Mouse (Mus musculus): ENCODE results near the gene Casd1. TPM values are rescaled to one million over a fixed set of nuclear protein-coding genes. Genes with fewer than 3 reads are reported as not detected.
A peak's percentile ranks its signal among the peaks of the same experiment; 100 is the strongest.

The Casd1 gene
- total and polyA plus RNA-seq, 3 experiments, result 13.1 to 38.2 (median 30.4) TPM

DNA sequence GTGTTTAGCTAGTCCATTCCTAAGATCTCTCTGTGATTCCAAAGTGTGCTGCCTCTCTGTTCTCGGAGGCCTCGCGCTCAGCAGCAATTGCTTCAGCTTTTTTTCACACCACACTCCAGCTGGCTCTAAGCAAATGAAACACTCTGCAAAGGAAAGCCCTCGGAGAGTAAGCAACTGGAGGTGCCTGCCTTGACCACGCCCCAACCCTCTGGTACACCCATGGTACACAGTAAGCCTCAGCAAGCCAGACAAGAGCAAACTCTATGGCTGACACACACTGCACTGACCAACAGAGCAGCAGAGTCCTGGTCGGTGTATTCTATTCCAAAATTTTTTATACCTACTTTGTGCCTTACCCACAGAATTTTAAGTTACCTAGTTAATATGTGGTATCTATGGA, 17.2 kb upstream of the Casd1 start:
- dilution Hi-C loops (cut with MboI; ENCODE audit: extremely low pct_ligation_motif_present, extremely low pct_unique_long_range_greater_than_20kb, low sequenced_read_pairs), result no loop called here
- Histone ChIP-seq H3K27ac (ENCODE audit: insufficient read depth, low read depth) (no peak overlapping the region), H3K4me2 (ENCODE audit: insufficient read depth, low read depth, poor library complexity, severe bottlenecking) (peak overlapping the region; percentile 29; the same call in 1 of the 2 replicates), H3K9me3 (replicated peaks; ENCODE audit: low read length) (no peaks in the 10 kb centered on the region), H3K9ac (ENCODE audit: insufficient read depth, low read depth) (no peak overlapping the region), H3K79me2 (replicated peaks; ENCODE audit: control insufficient read depth, extremely low read depth, insufficient read depth, poor library complexity, severe bottlenecking) (no peaks in the 10 kb centered on the region), H3K4me1 (ENCODE audit: control insufficient read depth in 1 of 2, insufficient read depth in 2 of 2) (peaks cover 0 to 2% of the 10 kb centered on the region in 2 experiments; a peak in 1 of 4 replicates), H3K4me3 (replicated peaks in 1 of 3; ENCODE audit: low read depth in 2 of 3, low read length in 2 of 3, poor library complexity in 1 of 3) (no peak overlapping the region), H3K36me3 (replicated peaks in 1 of 2; ENCODE audit: control insufficient read depth in 1 of 2, insufficient read depth in 1 of 2, low read length in 1 of 2) (no peaks in the 10 kb centered on the region), H3K27me3 (replicated peaks) (no peaks in the 10 kb centered on the region)
- TF ChIP-seq PAX5 (IDR thresholded peaks at IDR 0.05; ENCODE audit: low read length), result no peak
- no peak for TF ChIP-seq SMC3 (IDR thresholded peaks at IDR 0.05; ENCODE audit: low read depth, low read length)
- TF ChIP-seq ELF1 (IDR thresholded peaks at IDR 0.05; ENCODE audit: low read depth, low read length), result no peak
- no peak for TF ChIP-seq ZKSCAN1 (IDR thresholded peaks at IDR 0.05; ENCODE audit: borderline replicate concordance, low read depth, low read length)
- no peak for TF ChIP-seq SIN3A (IDR thresholded peaks at IDR 0.05; ENCODE audit: low read length)
- TF ChIP-seq NELFE (IDR thresholded peaks at IDR 0.05; ENCODE audit: low read depth, low read length), result no peak
- TF ChIP-seq USF2 (conservative IDR thresholded peaks at IDR 0.05; ENCODE audit: low read depth, low read length), result no peak
- TF ChIP-seq HCFC1 (IDR thresholded peaks at IDR 0.05; ENCODE audit: low read depth, low read length), result no peak
- no peak for TF ChIP-seq MEF2A (IDR thresholded peaks at IDR 0.05; ENCODE audit: borderline replicate concordance, low read depth, low read length)
- no peak for TF ChIP-seq POLR2A (IDR thresholded peaks at IDR 0.05; ENCODE audit: low read depth, low read length)
- no peak for TF ChIP-seq MAX (IDR thresholded peaks at IDR 0.05; ENCODE audit: low read length)
- no peak for TF ChIP-seq MYC (IDR thresholded peaks at IDR 0.05; ENCODE audit: low read depth, low read length)
- TF ChIP-seq MXI1 (IDR thresholded peaks at IDR 0.05; ENCODE audit: low read depth, low read length), result no peak
- no peak for TF ChIP-seq JUN (IDR thresholded peaks at IDR 0.05; ENCODE audit: insufficient read depth, low read depth, low read length)
- no peak for TF ChIP-seq ZNF384 (IDR thresholded peaks at IDR 0.05; ENCODE audit: low read depth, low read length)
- no peak for TF ChIP-seq TCF12 (IDR thresholded peaks at IDR 0.05; ENCODE audit: low read depth, low read length)
- no peak for TF ChIP-seq ETS1 (conservative IDR thresholded peaks at IDR 0.05; ENCODE audit: low read depth, low read length)
- no peak for TF ChIP-seq RCOR1 (conservative IDR thresholded peaks at IDR 0.05; ENCODE audit: low read depth, low read length)
- no peak for TF ChIP-seq IRF4 (IDR thresholded peaks at IDR 0.05; ENCODE audit: low read depth, low read length)
- no peak for TF ChIP-seq RAD21 (IDR thresholded peaks at IDR 0.05; ENCODE audit: low read depth, low read length)
- DNase-seq (ENCODE audit: extremely low read depth), result no peak
- in situ Hi-C loops (cut with MboI; ENCODE audit: low pct_ligation_motif_present, low pct_unique_long_range_greater_than_20kb, low sequenced_read_pairs), result no loop called here

DNA sequence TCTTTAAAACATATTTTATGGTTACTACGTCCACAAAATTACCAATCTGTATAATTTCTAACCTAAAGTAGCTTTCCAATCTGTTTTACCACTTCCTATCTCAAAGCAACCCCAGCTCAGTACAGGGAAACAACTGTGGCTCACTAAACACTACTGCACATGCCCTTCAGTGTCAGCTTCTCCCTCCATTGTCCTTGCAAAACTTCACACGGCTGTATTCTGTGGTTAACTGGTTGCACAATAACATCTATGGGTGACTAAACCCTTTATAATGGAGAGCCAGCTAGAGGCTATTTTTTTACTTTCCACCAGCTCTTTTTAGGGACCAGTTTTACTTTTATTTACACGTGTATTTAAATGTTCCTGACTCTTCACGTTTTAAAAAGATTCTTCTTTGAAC, 12.7 kb upstream of the Casd1 start:
- H3K9ac ChIP-seq (ENCODE audit: insufficient read depth, low read depth), result no peak overlapping the region
- in situ Hi-C loops (cut with MboI; ENCODE audit: low pct_ligation_motif_present, low pct_unique_long_range_greater_than_20kb, low sequenced_read_pairs) (no loop called here), dilution Hi-C loops (cut with MboI; ENCODE audit: extremely low pct_ligation_motif_present, extremely low pct_unique_long_range_greater_than_20kb, low sequenced_read_pairs) (no loop called here)
- no peaks in the 10 kb centered on the region for H3K79me2 ChIP-seq (replicated peaks; ENCODE audit: control insufficient read depth, extremely low read depth, insufficient read depth, poor library complexity, severe bottlenecking)
- H3K36me3 ChIP-seq (replicated peaks in 1 of 2; ENCODE audit: control insufficient read depth in 1 of 2, insufficient read depth in 1 of 2, low read length in 1 of 2), result no peaks in the 10 kb centered on the region
- peaks cover 2 to 21% of the 10 kb centered on the region in 2 experiments; a peak in 3 of 4 replicates for H3K4me1 ChIP-seq (ENCODE audit: control insufficient read depth in 1 of 2, insufficient read depth in 2 of 2)
- H3K9me3 ChIP-seq (replicated peaks; ENCODE audit: low read length), result no peaks in the 10 kb centered on the region
- TF ChIP-seq NRF1 (IDR thresholded peaks at IDR 0.05; ENCODE audit: low read depth, low read length), result no peak
- no peak for TF ChIP-seq SIN3A (IDR thresholded peaks at IDR 0.05; ENCODE audit: low read length)
- TF ChIP-seq UBTF (IDR thresholded peaks at IDR 0.05; ENCODE audit: low read depth, low read length), result no peak
- TF ChIP-seq MAFK (IDR thresholded peaks at IDR 0.05; ENCODE audit: insufficient replicate concordance, low read length), result no peak
- TF ChIP-seq GABPA (IDR thresholded peaks at IDR 0.05; ENCODE audit: insufficient replicate concordance, low read depth, low read length), result no peak
- TF ChIP-seq ELF1 (IDR thresholded peaks at IDR 0.05; ENCODE audit: low read depth, low read length), result no peak
- TF ChIP-seq CTCF (conservative IDR thresholded peaks at IDR 0.05 in 1 of 2, IDR thresholded peaks at IDR 0.05 in 1 of 2; ENCODE audit: low read depth in 2 of 2, low read length in 2 of 2), result no peak
- TF ChIP-seq MAZ (IDR thresholded peaks at IDR 0.05; ENCODE audit: low read depth, low read length), result no peak
- TF ChIP-seq USF2 (conservative IDR thresholded peaks at IDR 0.05; ENCODE audit: low read depth, low read length), result no peak
- no peak for TF ChIP-seq POLR2AphosphoS2 (IDR thresholded peaks at IDR 0.05; ENCODE audit: low read depth, low read length)
- TF ChIP-seq CHD1 (IDR thresholded peaks at IDR 0.05; ENCODE audit: low read depth, low read length), result no peak
- TF ChIP-seq ZKSCAN1 (IDR thresholded peaks at IDR 0.05; ENCODE audit: borderline replicate concordance, low read depth, low read length), result no peak
- no peak for TF ChIP-seq ETS1 (conservative IDR thresholded peaks at IDR 0.05; ENCODE audit: low read depth, low read length)
- no peak for TF ChIP-seq IRF4 (IDR thresholded peaks at IDR 0.05; ENCODE audit: low read depth, low read length)
- no peak for TF ChIP-seq KAT2A (IDR thresholded peaks at IDR 0.05; ENCODE audit: insufficient replicate concordance, low read length)
- no peak for TF ChIP-seq JUN (IDR thresholded peaks at IDR 0.05; ENCODE audit: insufficient read depth, low read depth, low read length)
- no peak for TF ChIP-seq SMC3 (IDR thresholded peaks at IDR 0.05; ENCODE audit: low read depth, low read length)
- TF ChIP-seq RCOR1 (conservative IDR thresholded peaks at IDR 0.05; ENCODE audit: low read depth, low read length), result no peak
- H3K27ac ChIP-seq (ENCODE audit: insufficient read depth, low read depth), result no peak overlapping the region
- no peak overlapping the region for H3K4me3 ChIP-seq (replicated peaks in 1 of 3; ENCODE audit: low read depth in 2 of 3, low read length in 2 of 3, poor library complexity in 1 of 3)
- no peaks in the 10 kb centered on the region for H3K27me3 ChIP-seq (replicated peaks)
- DNase-seq (ENCODE audit: extremely low read depth), result no peak
- H3K4me2 ChIP-seq (ENCODE audit: insufficient read depth, low read depth, poor library complexity, severe bottlenecking), result no peak overlapping the region
